ENCODE assay signal across 11 mouse cellular contexts in the genomic region with DNA sequence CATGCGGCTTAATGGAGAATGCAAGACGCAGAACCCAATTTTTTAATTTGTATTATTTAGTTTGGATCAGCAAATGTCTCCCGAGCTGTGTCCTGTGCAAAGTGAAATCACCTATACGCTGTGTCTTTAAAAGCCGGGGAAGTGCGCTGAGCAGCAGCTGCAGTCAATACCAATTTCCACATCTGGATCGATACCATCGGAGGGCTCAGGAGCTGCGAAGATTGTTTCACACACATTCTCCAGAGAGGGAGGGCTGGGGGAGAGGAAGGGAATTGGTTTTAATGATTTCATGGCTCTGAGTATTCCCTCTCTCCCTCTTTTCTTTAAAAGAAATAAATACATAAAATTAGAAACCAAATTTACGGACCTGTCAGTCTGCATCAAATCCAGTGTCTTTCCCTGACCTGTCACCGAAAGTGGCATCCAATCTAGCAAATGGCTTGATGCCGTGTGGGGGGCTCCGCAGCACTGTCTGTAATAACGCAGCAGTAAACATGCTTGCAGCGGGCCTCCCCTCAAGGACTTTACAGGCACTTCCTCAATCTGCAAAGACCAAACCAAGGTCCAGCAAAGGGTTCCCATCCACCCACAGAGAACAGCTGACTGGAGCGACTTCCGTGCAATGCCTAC. TPM values are rescaled to one million over a fixed set of nuclear protein-coding genes. Genes with fewer than 3 reads are reported as not detected.
A peak's percentile ranks its signal among the peaks of the same experiment; 100 is the strongest.
DNase-seq lines count a peak whose midpoint lies in the region; ATAC-seq lines count a peak whose summit lies in the region.
"Had no signal": no experiment of that assay in that cellular context is flagged by ENCODE, and none has a peak within 500 bp of the region (broad histone marks: within the 10 kb centered on the region; RNA-seq: fewer than 3 reads in every experiment).

No protein-coding gene starts in this region.

- WGBS in heart, embryonic 14.5 days = 91% methylated on average over 17 of the region's 17 CpGs
- WGBS in embryonic facial prominence, embryonic 12.5 days = 66% methylated on average over 17 of the region's 17 CpGs
- WGBS in hindbrain, embryonic 11.5 days = 83% methylated on average over 17 of the region's 17 CpGs
- WGBS in midbrain, embryonic 14.5 days = 62% methylated on average over 17 of the region's 17 CpGs

- peaks cover 17 to 22% of the 10 kb centered on the region in 2 experiments for H3K4me1 ChIP-seq in heart, embryonic 14.5 days (ENCODE audit: control insufficient read depth in 2 of 2, insufficient read depth in 2 of 2, low read length in 2 of 2)
- peaks cover 33% of the 10 kb centered on the region for H3K4me1 ChIP-seq in embryonic facial prominence, embryonic 12.5 days
- H3K4me1 ChIP-seq in hindbrain, embryonic 11.5 days (replicated peaks; ENCODE audit: control insufficient read depth, insufficient read depth, low read length) = peaks cover 4% of the 10 kb centered on the region; the same call in 1 of the 2 replicates
- H3K4me1 ChIP-seq in midbrain, embryonic 14.5 days (ENCODE audit: control insufficient read depth, insufficient read depth, low read length) = peaks cover 45% of the 10 kb centered on the region

- no peaks in the 10 kb centered on the region for H3K36me3 ChIP-seq in heart, embryonic 14.5 days (ENCODE audit: control insufficient read depth, insufficient read depth, low read length)
- no peaks in the 10 kb centered on the region for H3K36me3 ChIP-seq in embryonic facial prominence, embryonic 12.5 days
- no peaks in the 10 kb centered on the region for H3K36me3 ChIP-seq in hindbrain, embryonic 11.5 days (ENCODE audit: control insufficient read depth, insufficient read depth, low read length)
- no peaks in the 10 kb centered on the region for H3K36me3 ChIP-seq in midbrain, embryonic 14.5 days (ENCODE audit: control insufficient read depth, insufficient read depth, low read length)

- no peak overlapping the region for H3K9ac ChIP-seq in heart, embryonic 14.5 days (ENCODE audit: low read length)
- H3K9ac ChIP-seq in embryonic facial prominence, embryonic 12.5 days = no peak overlapping the region
- 0 out of 2 replicates have a peak overlapping the region, but pooled peaks have one; percentile 11 for H3K9ac ChIP-seq in hindbrain, embryonic 11.5 days (ENCODE audit: low read depth, low read length)
- H3K9ac ChIP-seq in midbrain, embryonic 14.5 days (replicated peaks; ENCODE audit: low read length) = no peak overlapping the region

- no peaks in the 10 kb centered on the region for H3K27me3 ChIP-seq in heart, embryonic 14.5 days (ENCODE audit: control insufficient read depth, insufficient read depth, low read length)
- no peaks in the 10 kb centered on the region for H3K27me3 ChIP-seq in embryonic facial prominence, embryonic 12.5 days
- H3K27me3 ChIP-seq in hindbrain, embryonic 11.5 days (ENCODE audit: control insufficient read depth, insufficient read depth, low read length) = no peaks in the 10 kb centered on the region
- H3K27me3 ChIP-seq in midbrain, embryonic 14.5 days (ENCODE audit: control insufficient read depth, insufficient read depth, low read length) = 0 out of 2 replicates have a peak, but pooled peaks cover 2% of the 10 kb centered on the region

- no peak for DNase-seq in heart, postnatal 14 days
- DNase-seq in hindbrain, embryonic 11.5 days (ENCODE audit: low spot score) = peak; percentile 31
- DNase-seq in midbrain, embryonic 14.5 days = peak; percentile 61
- no peak for DNase-seq in layer of hippocampus, adult 11-12 months (ENCODE audit: low spot score)
- no peak for DNase-seq in urinary bladder, adult 18-20 months (ENCODE audit: low spot score in 2 of 2)
- DNase-seq: cerebellum, adult 9-10 months; right cerebral cortex, postnatal 25 days had no signal

- ATAC-seq in heart, embryonic 14.5 days (ENCODE audit: insufficient number of reproducible peaks, insufficient read depth, low FRiP score, low read depth) = no peak
- no peak for ATAC-seq in embryonic facial prominence, embryonic 12.5 days (ENCODE audit: insufficient number of reproducible peaks, insufficient read depth, low FRiP score, low TSS enrichment)
- 0 out of 2 replicates have a peak, but pooled peaks have one; percentile 8 for ATAC-seq in hindbrain, embryonic 11.5 days (ENCODE audit: low FRiP score)
- no peak for ATAC-seq in midbrain, embryonic 14.5 days (ENCODE audit: low FRiP score, low TSS enrichment)

- no peak overlapping the region for H3K4me3 ChIP-seq in heart, embryonic 14.5 days (ENCODE audit: control insufficient read depth in 1 of 2, insufficient read depth in 1 of 2, low read depth in 1 of 2, low read length in 2 of 2)
- no peak overlapping the region for H3K4me3 ChIP-seq in embryonic facial prominence, embryonic 12.5 days
- H3K4me3 ChIP-seq in hindbrain, embryonic 11.5 days (ENCODE audit: low read depth, low read length) = no peak overlapping the region
- H3K4me3 ChIP-seq in midbrain, embryonic 14.5 days (replicated peaks; ENCODE audit: low read depth, low read length) = no peak overlapping the region
- H3K4me3 ChIP-seq: myocyte had no signal

- H3K27ac ChIP-seq in heart, embryonic 14.5 days (replicated peaks in 1 of 2; ENCODE audit: control insufficient read depth in 1 of 2, insufficient read depth in 1 of 2, low read depth in 2 of 2, low read length in 2 of 2) = peak overlapping the region; percentile 91 to 94
- peak overlapping the region; percentile 41 for H3K27ac ChIP-seq in embryonic facial prominence, embryonic 12.5 days
- H3K27ac ChIP-seq in hindbrain, embryonic 11.5 days (ENCODE audit: low read depth, low read length) = peak overlapping the region; percentile 58; the same call in 1 of the 2 replicates
- peak overlapping the region; percentile 60 for H3K27ac ChIP-seq in midbrain, embryonic 14.5 days (replicated peaks; ENCODE audit: low read depth, low read length)
- H3K27ac ChIP-seq: kidney, postnatal 0 days had no signal

- intact Hi-C loops in heart, postnatal 14 days (cut with DNase I) = loop anchor here (5.0 kb wide), 1 partner anchor 98 kb away; no protein-coding TSS in a partner anchor

- H3K9me3 ChIP-seq in heart, embryonic 14.5 days (ENCODE audit: control insufficient read depth, low read length) = no peaks in the 10 kb centered on the region
- H3K9me3 ChIP-seq in embryonic facial prominence, embryonic 12.5 days = no peaks in the 10 kb centered on the region
- no peaks in the 10 kb centered on the region for H3K9me3 ChIP-seq in hindbrain, embryonic 11.5 days (ENCODE audit: control insufficient read depth, low read length)
- no peaks in the 10 kb centered on the region for H3K9me3 ChIP-seq in midbrain, embryonic 14.5 days (ENCODE audit: control insufficient read depth, low read length)

- no peak overlapping the region for H3K4me2 ChIP-seq in heart, embryonic 14.5 days (ENCODE audit: low read length)
- no peak overlapping the region; the same call in 1 of the 2 replicates for H3K4me2 ChIP-seq in embryonic facial prominence, embryonic 12.5 days (replicated peaks)
- H3K4me2 ChIP-seq in hindbrain, embryonic 11.5 days (replicated peaks; ENCODE audit: low read depth, low read length) = no peak overlapping the region
- peak overlapping the region; percentile 15 for H3K4me2 ChIP-seq in midbrain, embryonic 14.5 days (ENCODE audit: low read length)

RNA-seq across cellular contexts. Expression of a gene that starts 43.6 kb away (rescaled TPM):
- 27.3 and 30.7 TPM in 2 replicates for polyA plus RNA-seq in heart, embryonic 14.5 days (2014; fragmentation: Nextera tagmentation; extraction: Ambion mirVana)
- 10 to 100 TPM; 54.2 to 63.0 TPM for total RNA-seq in heart, postnatal 14 days (2021)
- 66.3 and 66.8 TPM in 2 replicates for polyA plus RNA-seq in embryonic facial prominence, embryonic 12.5 days (2016; fragmentation: Nextera tagmentation; extraction: Ambion mirVana)
- 49.0 and 59.2 TPM in 2 replicates for polyA plus RNA-seq in hindbrain, embryonic 11.5 days (2014; fragmentation: Nextera tagmentation; extraction: Ambion mirVana)
- 114 and 125 TPM in 2 replicates for polyA plus RNA-seq in midbrain, embryonic 14.5 days (2014; fragmentation: Nextera tagmentation; extraction: Ambion mirVana)

Comparison
In these comparisons a context has a peak if more than half of its experiments do, and no peak if none do; other contexts are left out.
1. H3K27ac ChIP-seq: peak in every context shown above with its lines; median percentile 92 in heart, embryonic 14.5 days; 60 in midbrain, embryonic 14.5 days; 58 in hindbrain, embryonic 11.5 days; 41 in embryonic facial prominence, embryonic 12.5 days.
2. DNase-seq: peak in hindbrain, embryonic 11.5 days (single experiment) and midbrain, embryonic 14.5 days (single experiment); none in heart, postnatal 14 days (0 of 2), layer of hippocampus, adult 11-12 months (single experiment) and urinary bladder, adult 18-20 months (0 of 2).